Mouse (Mus musculus) ES-E14 (cell line): ENCODE measurements at regions not wholly inside any gene's neighbourhood (a gene's known extent, or its start where the extent isn't known, plus 50 kb on each side); places are given as distances from the start of the nearest gene placed in this dataset.

Source experiments
- DNase-seq: peaks from one replicate; pipeline ENCODE4 v3.0.0-alpha.2; 2013; ENCODE audit warnings: low read depth, low spot score
- H3K27ac ChIP-seq: 2 replicates; pipeline ENCODE4 v1.5.1; 2012; ENCODE audit warnings: low read depth, mild to moderate bottlenecking, low read length, moderate library complexity, mixed read lengths; ENCODE audit not compliant: poor library complexity, insufficient read depth, severe bottlenecking
- H3K36me3 ChIP-seq: 2 replicates; pipeline ENCODE4 v1.6.1; 2012; ENCODE audit warnings: mild to moderate bottlenecking, low read length, moderate library complexity, mixed read lengths; ENCODE audit not compliant: control insufficient read depth, poor library complexity, insufficient read depth, severe bottlenecking
- H3K4me1 ChIP-seq, 2 experiments: fragments of 150-350 bp in 1 of 2; sonication (generic) in 1 of 2; 2 replicates each; pipeline ENCODE4 v1.6.1; 2012; ENCODE audit warnings: low read length in 2 of 2, mild to moderate bottlenecking in 1 of 2, mixed read lengths in 1 of 2; ENCODE audit not compliant: control insufficient read depth in 2 of 2, insufficient read depth in 2 of 2, poor library complexity in 1 of 2
- H3K4me3 ChIP-seq, 2 experiments: fragments of 150-350 bp in 1 of 2; sonication (generic) in 1 of 2; 2 replicates each; pipeline ENCODE4 v1.5.1; 2012; ENCODE audit warnings: low read length in 2 of 2, low read depth in 1 of 2, mild to moderate bottlenecking in 1 of 2, mixed read lengths in 1 of 2; ENCODE audit not compliant: insufficient read depth in 1 of 2, poor library complexity in 1 of 2, severe bottlenecking in 1 of 2
- H3K9ac ChIP-seq: 2 replicates; pipeline ENCODE4 v1.6.1; 2012; ENCODE audit warnings: low read depth, mild to moderate bottlenecking, low read length, mixed read lengths; ENCODE audit not compliant: poor library complexity, insufficient read depth, severe bottlenecking
- H3K9me3 ChIP-seq: fragments of 150-350 bp; sonication (generic); 2 replicates; pipeline ENCODE4 v1.6.1; 2012; ENCODE audit warnings: low read depth, mild to moderate bottlenecking, low read length; ENCODE audit not compliant: control insufficient read depth, insufficient read depth
- CHD2 ChIP-seq: IDR thresholded peaks from 2 replicates; pipeline ENCODE4 v1.6.1; 2014; ENCODE audit warnings: mild to moderate bottlenecking, low read depth, low read length, inconsistent platforms
- HCFC1 ChIP-seq: IDR thresholded peaks from 2 replicates; pipeline ENCODE4 v1.6.1; 2012; ENCODE audit warnings: low read length, inconsistent platforms, borderline replicate concordance; ENCODE audit not compliant: insufficient read depth
- MAFK ChIP-seq: IDR thresholded peaks from 2 replicates; pipeline ENCODE4 v1.6.1; 2014; ENCODE audit warnings: mild to moderate bottlenecking, low read depth, low read length, inconsistent platforms; ENCODE audit not compliant: insufficient read depth
- ZC3H11A ChIP-seq: IDR thresholded peaks from 2 replicates; pipeline ENCODE4 v1.6.1; 2012; ENCODE audit warnings: low read depth, mild to moderate bottlenecking, inconsistent platforms, low read length, borderline replicate concordance
- ZNF384 ChIP-seq: IDR thresholded peaks from 2 replicates; pipeline ENCODE4 v1.6.1; 2012; ENCODE audit warnings: low read depth, low read length, inconsistent platforms
- in situ Hi-C, 2 experiments: fragments of 600-800 bp; cut with MboI; formaldehyde crosslinking; loops; one replicate each; pipeline ENCODE4 v1.15.1; 2025; ENCODE audit warnings: low sequenced_read_pairs in 2 of 2, inconsistent platforms in 1 of 2; ENCODE audit not compliant: unreplicated experiment in 2 of 2

GRCm38 (mm10) chr10:95085688-95086268 lies 141.1 kb upstream of the Plxnc1 start:
- Histone ChIP-seq H3K9me3 (no peaks in the 10 kb centered on the region), H3K36me3 (no peaks in the 10 kb centered on the region), H3K4me3 (no peak overlapping the region), H3K27ac (no peak overlapping the region), H3K9ac (no peak overlapping the region), H3K4me1 (no peaks in the 10 kb centered on the region)
- DNase-seq = no peak
- TF ChIP-seq HCFC1 (no peak), MAFK (no peak), ZC3H11A (no peak), ZNF384 (no peak), CHD2 (no peak)
- in situ Hi-C loops = no loop called here

GRCm38 (mm10) chr10:95083341-95084148 lies 138.9 kb upstream of the Plxnc1 start:
- TF ChIP-seq MAFK (no peak), HCFC1 (no peak), CHD2 (no peak), ZC3H11A (no peak), ZNF384 (no peak)
- Histone ChIP-seq H3K9me3 (no peaks in the 10 kb centered on the region), H3K36me3 (no peaks in the 10 kb centered on the region), H3K27ac (no peak overlapping the region), H3K9ac (no peak overlapping the region), H3K4me1 (no peaks in the 10 kb centered on the region), H3K4me3 (no peak overlapping the region)
- in situ Hi-C loops = no loop called here
- no peak for DNase-seq

- Histone ChIP-seq H3K9ac (no peak overlapping the region), H3K4me1 (no peaks in the 10 kb centered on the region), H3K4me3 (no peak overlapping the region), H3K36me3 (no peaks in the 10 kb centered on the region), H3K27ac (no peak overlapping the region), H3K9me3 (no peaks in the 10 kb centered on the region)
- no peak for DNase-seq
- no peak for TF ChIP-seq ZC3H11A
- TF ChIP-seq ZNF384 = no peak
- no peak for TF ChIP-seq MAFK
- no peak for TF ChIP-seq HCFC1
- no peak for TF ChIP-seq CHD2
- in situ Hi-C loops = no loop called here
Observed at GRCm38 (mm10) chr10:95082634-95083033, 138.0 kb upstream of the Plxnc1 start.

GRCm38 (mm10) chr10:95079979-95080378 lies 135.3 kb upstream of the Plxnc1 start:
- no peak overlapping the region for H3K27ac ChIP-seq

More at GRCm38 (mm10) chr10:95079979-95080378, 135.3 kb upstream of the Plxnc1 start:
- in situ Hi-C loops = no loop called here
- no peak overlapping the region for H3K9ac ChIP-seq
- no peak for DNase-seq
- TF ChIP-seq HCFC1 (no peak), CHD2 (no peak), ZNF384 (no peak), MAFK (no peak), ZC3H11A (no peak)
- H3K4me3 ChIP-seq = no peak overlapping the region
- H3K36me3 ChIP-seq = no peaks in the 10 kb centered on the region
- no peaks in the 10 kb centered on the region for H3K9me3 ChIP-seq
- H3K4me1 ChIP-seq = no peaks in the 10 kb centered on the region
